ENCODE assay signal across 8 mouse cellular contexts in genomic region chr9:50000497-50001404, GRCm38 (mm10).
DNase-seq lines count a peak whose midpoint lies in the region; ATAC-seq lines count a peak whose summit lies in the region.
"Had no signal": no experiment of that assay in that cellular context is flagged by ENCODE, and none has a peak within 500 bp of the region (broad histone marks: within the 10 kb centered on the region; RNA-seq: fewer than 3 reads in every experiment).

No protein-coding gene starts in this region.

- no peak overlapping the region for H3K4me3 ChIP-seq in lung, embryonic 15.5 days
- H3K4me3 ChIP-seq in hindbrain, embryonic 12.5 days = no peak overlapping the region
- no peak overlapping the region for H3K4me3 ChIP-seq in limb, embryonic 15.5 days
- H3K4me3 ChIP-seq: erythroblast, embryonic 14.5 days had no signal

- no peak overlapping the region for H3K4me2 ChIP-seq in lung, embryonic 15.5 days
- no peak overlapping the region for H3K4me2 ChIP-seq in hindbrain, embryonic 12.5 days (replicated peaks)
- no peak overlapping the region for H3K4me2 ChIP-seq in limb, embryonic 15.5 days

- 49% methylated on average over 13 of the region's 13 CpGs for WGBS in lung, embryonic 15.5 days
- WGBS in hindbrain, embryonic 12.5 days = 62% methylated on average over 13 of the region's 13 CpGs
- 44% methylated on average over 13 of the region's 13 CpGs for WGBS in limb, embryonic 15.5 days

- peaks cover 13% of the 10 kb centered on the region for H3K4me1 ChIP-seq in lung, embryonic 15.5 days
- peaks cover 10% of the 10 kb centered on the region for H3K4me1 ChIP-seq in hindbrain, embryonic 12.5 days
- peaks cover 19% of the 10 kb centered on the region for H3K4me1 ChIP-seq in limb, embryonic 15.5 days

- H3K9me3 ChIP-seq in lung, embryonic 15.5 days = peaks cover 2% of the 10 kb centered on the region; the same call in 1 of the 2 replicates
- H3K9me3 ChIP-seq in hindbrain, embryonic 12.5 days (replicated peaks) = peaks cover 5% of the 10 kb centered on the region
- no peaks in the 10 kb centered on the region for H3K9me3 ChIP-seq in limb, embryonic 15.5 days

- H3K36me3 ChIP-seq in lung, embryonic 15.5 days = no peaks in the 10 kb centered on the region
- no peaks in the 10 kb centered on the region for H3K36me3 ChIP-seq in hindbrain, embryonic 12.5 days
- H3K36me3 ChIP-seq in limb, embryonic 15.5 days = no peaks in the 10 kb centered on the region

- H3K27me3 ChIP-seq in lung, embryonic 15.5 days = no peaks in the 10 kb centered on the region
- no peaks in the 10 kb centered on the region for H3K27me3 ChIP-seq in hindbrain, embryonic 12.5 days
- H3K27me3 ChIP-seq in limb, embryonic 15.5 days = no peaks in the 10 kb centered on the region

- DNase-seq in lung, postnatal 36 days = no peak
- DNase-seq in gastrocnemius, adult 18-20 months (ENCODE audit: low spot score) = peak; percentile 17
- no peak for DNase-seq in yolk sac, embryonic 10.5 days (ENCODE audit: low spot score)
- DNase-seq in frontal cortex, postnatal 25 days (ENCODE audit: low spot score in 2 of 2) = no peak

- peak; percentile 56 for ATAC-seq in lung, embryonic 15.5 days (ENCODE audit: borderline replicate concordance, extremely low read depth, low FRiP score, low TSS enrichment)
- no peak for ATAC-seq in hindbrain, embryonic 12.5 days (ENCODE audit: low FRiP score)
- no peak for ATAC-seq in limb, embryonic 15.5 days (ENCODE audit: insufficient number of reproducible peaks, low FRiP score, low TSS enrichment, low read depth)

- 0 out of 2 replicates have a peak overlapping the region, but pooled peaks have one; percentile 20 for H3K27ac ChIP-seq in lung, embryonic 15.5 days
- H3K27ac ChIP-seq in hindbrain, embryonic 12.5 days = 0 out of 2 replicates have a peak overlapping the region, but pooled peaks have one; percentile 30
- H3K27ac ChIP-seq in limb, embryonic 15.5 days = peak overlapping the region; percentile 27; the same call in 1 of the 2 replicates

- no peak overlapping the region for H3K9ac ChIP-seq in lung, embryonic 15.5 days
- no peak overlapping the region for H3K9ac ChIP-seq in hindbrain, embryonic 12.5 days
- no peak overlapping the region for H3K9ac ChIP-seq in limb, embryonic 15.5 days
